Mouse (Mus musculus): ENCODE data around the gene Gsg1l. TPM values are rescaled to one million over a fixed set of nuclear protein-coding genes. Genes with fewer than 3 reads are reported as not detected.

The Gsg1l gene
- polyA plus RNA-seq, 1 experiment from 2014 or later = 16.3 TPM

DNA sequence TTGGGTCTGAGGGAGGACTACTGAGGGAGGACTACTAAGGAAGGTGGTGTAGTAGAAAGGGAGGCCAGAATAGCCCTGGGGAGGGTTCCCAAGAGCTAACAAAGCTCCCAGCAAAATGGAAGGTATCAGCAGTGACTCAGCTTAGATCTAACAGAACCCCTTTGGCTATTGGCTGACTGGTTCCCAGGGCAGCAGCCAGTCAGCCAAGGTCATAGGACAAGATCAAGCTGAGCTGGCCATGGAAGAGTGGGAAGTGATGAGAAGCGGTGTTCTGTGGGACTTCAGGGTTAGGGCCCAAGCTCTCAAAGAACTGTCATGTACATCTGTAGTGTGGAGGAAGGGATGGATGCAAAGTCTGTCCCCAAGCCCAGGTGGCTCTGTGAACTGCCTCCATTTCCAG is 5.3 kb downstream of the Gsg1l start:
- 0 out of 2 replicates have a peak, but pooled peaks cover 8% of the 10 kb centered on the region for H3K4me1 ChIP-seq
- ATAC-seq (ENCODE audit: low FRiP score, low read depth) = no peak
- no peak overlapping the region for H3K4me2 ChIP-seq (replicated peaks)
- H3K4me3 ChIP-seq = no peak overlapping the region
- WGBS = 93% methylated on average over 1 of the region's 1 CpGs
- H3K27ac ChIP-seq = no peak overlapping the region
- peaks cover 27% of the 10 kb centered on the region for H3K27me3 ChIP-seq (replicated peaks)
- H3K9me3 ChIP-seq = no peaks in the 10 kb centered on the region
- no peak overlapping the region for H3K9ac ChIP-seq
- no peaks in the 10 kb centered on the region for H3K36me3 ChIP-seq

DNA sequence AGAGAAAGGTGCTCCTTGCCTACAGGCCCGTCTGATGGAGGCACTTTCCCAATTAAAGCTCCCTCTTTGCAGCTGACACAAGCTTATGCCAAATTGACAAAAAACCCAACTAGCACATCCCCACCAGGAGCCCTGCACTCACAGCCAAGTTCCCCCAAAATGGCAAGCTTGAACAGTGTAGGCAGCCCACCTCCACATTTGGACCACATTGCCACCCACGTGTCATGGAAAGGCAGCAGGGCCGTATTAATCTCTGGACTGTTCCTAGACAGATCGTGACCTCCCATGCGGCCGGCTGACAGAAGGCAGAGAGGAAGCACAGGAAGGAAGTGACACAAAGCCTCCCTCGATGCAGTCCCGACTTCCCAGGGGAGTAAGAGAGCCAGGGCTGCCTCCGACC is 7.2 kb downstream of the Gsg1l start:
- H3K36me3 ChIP-seq = no peaks in the 10 kb centered on the region
- no peaks in the 10 kb centered on the region for H3K4me1 ChIP-seq
- H3K27me3 ChIP-seq (replicated peaks) = peaks cover 9% of the 10 kb centered on the region
- H3K27ac ChIP-seq = no peak overlapping the region
- H3K4me2 ChIP-seq (replicated peaks) = no peak overlapping the region
- H3K9ac ChIP-seq = no peak overlapping the region
- no peaks in the 10 kb centered on the region for H3K9me3 ChIP-seq
- 73% methylated on average over 9 of the region's 9 CpGs for WGBS
- ATAC-seq (ENCODE audit: low FRiP score, low read depth) = no peak
- H3K4me3 ChIP-seq = no peak overlapping the region

DNA sequence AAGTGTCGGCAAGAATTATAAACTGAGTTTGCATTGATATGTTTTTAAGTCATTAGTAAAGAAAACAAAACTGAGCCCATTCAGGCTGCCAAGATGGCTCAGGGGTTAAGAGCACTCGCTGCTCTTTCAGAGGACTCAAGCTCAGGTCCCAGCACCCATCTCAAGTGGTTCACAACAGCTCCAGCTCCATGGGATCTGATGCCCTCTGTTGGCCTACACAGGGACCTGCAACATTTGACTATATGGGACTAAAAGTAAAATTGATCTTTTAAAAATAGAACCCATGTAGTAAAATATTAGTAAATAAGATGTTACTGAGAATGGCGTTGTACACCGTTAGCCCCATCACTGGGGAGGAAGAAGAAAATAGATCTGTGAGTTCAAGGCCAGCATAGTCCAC is 11.9 kb downstream of the Gsg1l start:
- no peak overlapping the region for H3K27ac ChIP-seq
- 96% methylated on average over 4 of the region's 4 CpGs for WGBS
- H3K9me3 ChIP-seq = no peaks in the 10 kb centered on the region
- ATAC-seq (ENCODE audit: low FRiP score, low read depth) = no peak
- no peak overlapping the region for H3K4me3 ChIP-seq
- no peak overlapping the region for H3K9ac ChIP-seq
- no peaks in the 10 kb centered on the region for H3K36me3 ChIP-seq
- H3K4me2 ChIP-seq (replicated peaks) = no peak overlapping the region
- no peaks in the 10 kb centered on the region for H3K27me3 ChIP-seq (replicated peaks)
- H3K4me1 ChIP-seq = no peaks in the 10 kb centered on the region

DNA sequence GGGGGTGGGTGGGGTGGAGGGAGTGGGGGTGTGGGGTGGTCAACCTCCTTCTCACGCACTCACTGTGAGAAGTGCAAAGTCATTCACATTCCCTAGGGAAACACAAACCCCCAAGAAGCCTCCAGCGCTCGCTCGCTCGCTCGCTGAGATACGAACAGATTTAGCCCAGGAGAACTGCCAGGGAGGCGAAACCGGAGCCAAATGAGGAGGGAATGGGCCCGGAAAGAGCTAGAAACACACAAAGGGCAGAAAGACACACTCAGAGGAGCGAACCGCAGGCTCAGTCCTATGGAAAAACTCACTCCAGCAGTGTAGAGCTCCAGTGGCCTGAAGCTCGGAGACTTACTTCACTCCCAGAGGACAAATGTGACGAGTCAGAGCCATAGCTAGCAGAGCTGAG is 15.4 kb downstream of the Gsg1l start:
- Histone ChIP-seq H3K36me3 (no peaks in the 10 kb centered on the region), H3K27ac (no peak overlapping the region), H3K27me3 (replicated peaks) (no peaks in the 10 kb centered on the region), H3K4me3 (no peak overlapping the region), H3K9me3 (no peaks in the 10 kb centered on the region), H3K4me2 (replicated peaks) (no peak overlapping the region), H3K4me1 (peaks cover 8% of the 10 kb centered on the region; the same call in 1 of the 2 replicates), H3K9ac (no peak overlapping the region)
- WGBS = 71% methylated on average over 14 of the region's 14 CpGs
- no peak for ATAC-seq (ENCODE audit: low FRiP score, low read depth)

DNA sequence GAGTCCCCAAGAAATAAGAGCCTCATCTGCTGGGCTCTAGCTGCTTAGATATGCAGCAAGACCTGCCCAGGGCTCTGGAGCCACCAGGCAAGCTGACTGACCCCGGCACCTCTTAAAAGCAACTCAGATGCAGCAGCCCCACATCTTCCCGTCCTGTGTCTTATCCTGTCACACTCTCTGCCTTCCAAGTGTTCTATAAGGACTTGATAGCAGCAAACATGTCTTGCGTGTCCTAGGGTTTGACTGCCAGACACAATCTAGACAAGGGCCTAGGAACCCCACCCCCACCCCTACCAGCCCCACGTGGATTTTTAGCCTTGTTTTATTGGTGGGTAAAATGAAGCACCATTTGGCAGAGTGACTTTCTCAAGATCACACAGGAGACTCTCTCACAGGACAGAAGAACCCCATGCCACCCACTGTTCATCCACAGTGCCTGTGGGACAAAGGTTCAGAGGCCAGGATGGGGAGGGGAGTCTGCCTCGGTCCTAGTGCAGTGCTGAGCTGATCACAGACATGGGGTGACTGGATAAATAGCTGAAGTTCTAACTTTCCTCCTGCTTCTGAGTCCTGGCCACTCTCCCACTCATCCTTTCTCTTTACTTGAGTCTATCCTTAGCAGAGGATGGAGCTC is 16.9 kb downstream of the Gsg1l start:
- no peak for ATAC-seq (ENCODE audit: low FRiP score, low read depth)

DNA sequence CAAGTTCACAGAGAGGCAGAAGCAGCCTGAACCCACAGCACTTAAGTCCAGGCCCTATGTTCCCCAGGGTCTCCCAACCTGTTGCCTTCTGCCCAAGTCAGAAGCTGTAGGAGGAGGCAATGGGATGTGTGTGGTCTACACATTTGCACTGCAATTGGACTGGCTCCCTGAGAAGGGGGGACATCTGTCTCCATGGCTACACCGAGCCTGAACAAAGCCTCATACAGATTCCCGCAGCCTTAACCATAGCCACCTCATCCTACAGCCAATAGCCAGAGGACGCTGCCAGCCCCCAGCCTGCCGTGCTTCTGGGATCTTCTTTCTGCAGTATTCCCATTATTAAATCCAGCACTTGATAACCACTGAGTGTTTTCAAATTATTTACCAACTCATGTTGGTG is 20.0 kb downstream of the Gsg1l start:
- no peak overlapping the region for H3K27ac ChIP-seq
- 0 out of 2 replicates have a peak, but pooled peaks have one; percentile 41 for ATAC-seq (ENCODE audit: low FRiP score, low read depth)
- peaks cover 14% of the 10 kb centered on the region for H3K4me1 ChIP-seq
- H3K9ac ChIP-seq = no peak overlapping the region
- no peak overlapping the region for H3K4me3 ChIP-seq
- 0 out of 2 replicates have a peak, but pooled peaks cover 5% of the 10 kb centered on the region for H3K27me3 ChIP-seq (replicated peaks)
- no peak overlapping the region for H3K4me2 ChIP-seq (replicated peaks)
- 29% methylated on average over 4 of the region's 4 CpGs for WGBS
- no peaks in the 10 kb centered on the region for H3K36me3 ChIP-seq
- no peaks in the 10 kb centered on the region for H3K9me3 ChIP-seq

More for the DNA sequence above, 16.9 kb downstream of the Gsg1l start:
- no peak overlapping the region for H3K4me2 ChIP-seq (replicated peaks)
- peaks cover 8% of the 10 kb centered on the region; the same call in 1 of the 2 replicates for H3K4me1 ChIP-seq
- 0 out of 2 replicates have a peak, but pooled peaks cover 2% of the 10 kb centered on the region for H3K27me3 ChIP-seq (replicated peaks)
- H3K36me3 ChIP-seq = no peaks in the 10 kb centered on the region
- 71% methylated on average over 5 of the region's 5 CpGs for WGBS
- no peaks in the 10 kb centered on the region for H3K9me3 ChIP-seq
- no peak overlapping the region for H3K4me3 ChIP-seq
- no peak overlapping the region for H3K9ac ChIP-seq
- no peak overlapping the region for H3K27ac ChIP-seq

DNA sequence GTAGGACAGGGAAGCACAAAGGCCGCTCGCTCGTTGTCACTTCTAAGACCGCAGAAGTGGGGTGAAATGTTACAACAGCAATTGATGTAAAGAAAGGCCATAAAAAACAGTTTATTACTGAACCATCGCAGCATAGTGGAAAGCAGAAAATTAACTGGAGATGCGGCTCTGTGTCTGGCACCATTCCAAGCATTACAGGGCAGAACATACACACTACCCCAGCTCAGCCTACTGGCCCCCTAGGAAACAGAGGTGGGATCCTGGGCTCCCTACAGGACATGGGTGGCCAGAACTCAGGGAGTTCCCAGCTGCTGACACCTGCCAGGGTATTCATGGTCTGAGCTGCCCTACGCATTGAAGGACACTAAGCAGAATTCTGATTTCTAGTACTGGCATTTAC is 23.3 kb downstream of the Gsg1l start:
- no peak overlapping the region for H3K4me3 ChIP-seq
- no peak for ATAC-seq (ENCODE audit: low FRiP score, low read depth)
- WGBS = 22% methylated on average over 7 of the region's 7 CpGs
- H3K27ac ChIP-seq = no peak overlapping the region
- no peak overlapping the region for H3K4me2 ChIP-seq (replicated peaks)
- H3K9me3 ChIP-seq = no peaks in the 10 kb centered on the region
- H3K4me1 ChIP-seq = peaks cover 33% of the 10 kb centered on the region
- H3K27me3 ChIP-seq (replicated peaks) = 0 out of 2 replicates have a peak, but pooled peaks cover 5% of the 10 kb centered on the region
- no peaks in the 10 kb centered on the region for H3K36me3 ChIP-seq
- no peak overlapping the region for H3K9ac ChIP-seq

DNA sequence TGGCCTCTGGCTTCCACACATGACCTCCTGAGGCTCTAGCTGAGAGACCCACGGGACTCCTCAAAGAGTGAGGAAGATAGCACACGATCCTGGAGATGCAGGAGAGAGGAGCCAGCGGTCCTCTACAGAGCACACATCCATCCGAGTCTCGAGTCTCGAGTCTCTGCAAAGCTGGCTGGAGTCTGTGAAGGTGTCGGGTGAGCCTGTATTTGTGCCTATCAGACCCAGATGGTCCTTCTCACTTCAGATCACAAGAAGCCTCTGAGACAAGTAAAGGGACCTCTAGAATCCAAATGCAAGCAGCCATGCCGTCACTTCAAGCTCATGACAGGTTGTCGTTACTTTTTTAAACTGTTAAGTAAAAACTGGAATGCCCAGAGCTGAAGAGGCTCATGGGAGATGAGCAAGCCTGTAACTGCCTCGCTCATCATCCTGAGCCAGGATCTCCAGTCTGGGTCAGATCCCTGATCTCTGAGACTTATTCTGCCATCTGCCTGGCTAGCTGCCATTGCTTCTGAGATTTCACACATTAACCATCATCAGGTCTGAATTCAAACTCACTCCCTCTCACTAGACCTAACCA is 24.8 kb downstream of the Gsg1l start:
- ATAC-seq (ENCODE audit: low FRiP score, low read depth) = no peak
- H3K27ac ChIP-seq = no peak overlapping the region
- H3K27me3 ChIP-seq (replicated peaks) = 0 out of 2 replicates have a peak, but pooled peaks cover 5% of the 10 kb centered on the region
- no peak overlapping the region for H3K4me2 ChIP-seq (replicated peaks)
- H3K36me3 ChIP-seq = no peaks in the 10 kb centered on the region
- H3K4me1 ChIP-seq = peaks cover 29% of the 10 kb centered on the region
- H3K9ac ChIP-seq = no peak overlapping the region
- no peak overlapping the region for H3K4me3 ChIP-seq
- no peaks in the 10 kb centered on the region for H3K9me3 ChIP-seq
- 71% methylated on average over 10 of the region's 10 CpGs for WGBS

DNA sequence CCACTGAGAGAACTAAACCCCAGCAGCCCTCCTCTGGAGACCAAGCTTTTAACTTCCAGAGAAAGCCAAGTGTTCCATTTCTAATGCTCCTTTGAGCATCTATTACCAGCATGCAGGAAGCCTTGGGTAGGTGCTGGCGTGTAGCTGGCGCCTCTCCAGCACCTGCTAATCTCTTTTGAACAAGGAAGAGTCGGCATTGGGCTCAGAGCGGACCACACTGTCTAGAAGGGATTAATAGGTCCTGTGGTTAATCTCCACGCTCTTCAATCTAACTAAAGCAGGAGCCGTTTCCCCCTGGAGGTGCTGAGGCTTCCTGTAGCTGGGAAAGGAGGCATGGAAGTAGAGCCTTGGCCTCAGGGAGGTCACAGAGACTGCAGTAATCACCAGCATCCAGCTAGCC is 27.6 kb downstream of the Gsg1l start:
- peaks cover 32% of the 10 kb centered on the region for H3K4me1 ChIP-seq
- no peak overlapping the region for H3K4me3 ChIP-seq
- no peak overlapping the region for H3K27ac ChIP-seq
- H3K27me3 ChIP-seq (replicated peaks) = no peaks in the 10 kb centered on the region
- no peak overlapping the region for H3K4me2 ChIP-seq (replicated peaks)
- ATAC-seq (ENCODE audit: low FRiP score, low read depth) = no peak
- H3K9ac ChIP-seq = no peak overlapping the region
- H3K36me3 ChIP-seq = no peaks in the 10 kb centered on the region
- 64% methylated on average over 6 of the region's 6 CpGs for WGBS
- no peaks in the 10 kb centered on the region for H3K9me3 ChIP-seq

DNA sequence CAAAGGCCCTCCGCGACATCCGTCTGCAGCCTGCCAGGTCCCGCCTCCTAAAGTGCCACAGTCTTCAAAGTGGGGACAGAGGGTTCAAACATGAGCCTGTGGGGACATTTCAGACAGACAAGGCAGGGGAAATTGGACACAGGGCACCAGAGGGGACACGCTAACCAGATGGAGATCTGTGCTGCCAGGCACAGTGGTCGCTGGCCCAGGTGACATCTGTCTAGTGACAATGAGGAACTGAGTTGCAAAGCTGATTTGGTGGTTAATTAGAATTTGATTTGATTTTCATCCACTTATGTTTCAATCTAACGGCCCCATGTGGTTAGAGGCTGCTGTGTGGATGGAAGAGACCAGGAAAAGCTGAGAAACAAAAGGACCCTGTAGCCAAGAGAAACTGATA is 28.6 kb downstream of the Gsg1l start:
- no peak overlapping the region for H3K27ac ChIP-seq
- WGBS = 72% methylated on average over 7 of the region's 7 CpGs

DNA sequence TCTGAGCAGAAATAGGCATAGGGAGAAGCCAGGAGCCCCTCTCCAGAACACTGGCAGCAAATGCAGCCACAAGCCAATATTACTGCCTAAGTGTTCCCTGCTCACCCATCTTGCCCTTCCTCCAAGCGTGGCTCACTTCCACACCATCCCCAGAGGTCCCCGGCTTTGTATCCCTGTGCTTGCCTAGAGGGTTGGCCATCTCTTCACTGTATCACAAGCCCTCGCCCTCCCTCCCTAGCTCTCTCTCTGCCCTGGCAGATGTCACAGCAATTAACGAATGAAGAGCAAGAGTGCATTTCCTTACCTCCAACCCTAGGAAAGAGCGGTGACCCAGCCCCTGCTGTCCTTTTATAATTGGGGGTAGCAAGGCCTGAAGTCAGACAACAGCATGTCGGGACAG is 30.3 kb downstream of the Gsg1l start:
- Histone ChIP-seq H3K36me3 (no peaks in the 10 kb centered on the region), H3K4me1 (peaks cover 32% of the 10 kb centered on the region)
- ATAC-seq (ENCODE audit: low FRiP score, low read depth) = no peak

More for the DNA sequence above, 28.6 kb downstream of the Gsg1l start:
- no peaks in the 10 kb centered on the region for H3K36me3 ChIP-seq
- no peak overlapping the region for H3K4me3 ChIP-seq
- H3K4me2 ChIP-seq (replicated peaks) = no peak overlapping the region
- no peaks in the 10 kb centered on the region for H3K9me3 ChIP-seq
- no peaks in the 10 kb centered on the region for H3K27me3 ChIP-seq (replicated peaks)
- peaks cover 27% of the 10 kb centered on the region for H3K4me1 ChIP-seq
- ATAC-seq (ENCODE audit: low FRiP score, low read depth) = no peak
- no peak overlapping the region for H3K9ac ChIP-seq

DNA sequence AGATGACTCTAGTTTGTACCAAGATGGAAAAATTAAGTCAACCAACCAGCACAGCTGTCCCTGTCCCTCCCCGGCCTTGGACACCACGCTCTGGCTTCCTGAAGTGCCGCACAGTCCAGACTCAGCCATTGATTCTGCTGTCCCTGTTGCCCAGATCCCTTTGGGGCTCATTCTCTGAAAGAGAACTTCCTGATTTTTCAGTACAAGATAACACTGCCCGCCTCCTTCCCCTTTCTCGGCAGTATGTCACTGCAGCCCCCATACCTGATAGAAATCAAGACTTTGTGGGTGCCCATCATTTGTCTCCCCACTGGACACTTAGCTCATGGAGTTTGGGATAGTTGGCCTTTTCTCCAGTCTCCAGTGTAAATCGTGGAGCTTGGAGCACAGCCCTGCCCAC is 37.1 kb downstream of the Gsg1l start:
- ATAC-seq (ENCODE audit: low FRiP score, low read depth) = no peak
- H3K4me2 ChIP-seq (replicated peaks) = no peak overlapping the region
- 92% methylated on average over 6 of the region's 6 CpGs for WGBS
- H3K27ac ChIP-seq = no peak overlapping the region
- no peaks in the 10 kb centered on the region for H3K36me3 ChIP-seq
- no peak overlapping the region for H3K4me3 ChIP-seq
- H3K27me3 ChIP-seq (replicated peaks) = no peaks in the 10 kb centered on the region
- 0 out of 2 replicates have a peak, but pooled peaks cover 8% of the 10 kb centered on the region for H3K4me1 ChIP-seq
- H3K9ac ChIP-seq = no peak overlapping the region
- H3K9me3 ChIP-seq = no peaks in the 10 kb centered on the region

More for the DNA sequence above, 30.3 kb downstream of the Gsg1l start:
- Histone ChIP-seq H3K9me3 (no peaks in the 10 kb centered on the region), H3K4me2 (replicated peaks) (no peak overlapping the region), H3K27me3 (replicated peaks) (no peaks in the 10 kb centered on the region), H3K27ac (no peak overlapping the region), H3K9ac (no peak overlapping the region), H3K4me3 (no peak overlapping the region)
- 37% methylated on average over 6 of the region's 6 CpGs for WGBS

DNA sequence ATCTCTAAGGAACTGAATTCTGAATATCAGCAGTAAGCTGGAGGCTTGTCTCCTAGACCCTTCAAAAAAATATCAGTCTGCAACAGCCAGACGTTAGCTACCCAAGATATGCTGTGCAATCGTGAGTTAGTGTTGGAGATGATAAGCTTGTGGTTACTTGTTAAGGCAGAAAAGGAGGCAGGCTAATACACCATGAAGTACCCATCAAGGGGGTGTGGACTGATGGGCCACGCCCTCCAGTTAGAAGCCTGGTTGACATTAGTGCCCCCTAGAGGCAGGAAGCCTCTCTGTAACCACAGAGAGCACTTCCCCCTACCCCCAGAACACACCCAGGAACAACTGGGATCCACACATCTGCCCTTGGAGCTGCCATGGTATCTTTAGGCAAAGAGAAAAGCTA is 39.9 kb downstream of the Gsg1l start:
- Histone ChIP-seq H3K4me1 (peaks cover 21% of the 10 kb centered on the region), H3K4me3 (no peak overlapping the region), H3K9me3 (no peaks in the 10 kb centered on the region), H3K9ac (no peak overlapping the region), H3K36me3 (no peaks in the 10 kb centered on the region), H3K27me3 (replicated peaks) (no peaks in the 10 kb centered on the region; the same call in 1 of the 2 replicates), H3K4me2 (replicated peaks) (no peak overlapping the region), H3K27ac (no peak overlapping the region)
- no peak for ATAC-seq (ENCODE audit: low FRiP score, low read depth)
- WGBS = 64% methylated on average over 3 of the region's 3 CpGs

Measured in neural tube, embryonic 12.5 days (tissue).